Mouse (Mus musculus): ENCODE data around the gene Ywhag.

GRCm38 (mm10) chr5:135908185-135908584 lies 26.2 kb downstream of the Ywhag start:
- TF ChIP-seq POLR2A (IDR thresholded peaks at IDR 0.05; ENCODE audit: insufficient read depth, low read depth, low read length) (no peak), CTCF (IDR thresholded peaks at IDR 0.05) (no peak)

Measured in heart, adult 2 months (tissue).